Mouse (Mus musculus) stomach, postnatal 0 days (tissue): Measurements from ENCODE around the gene Nrbf2.

Source experiments
- CTCF ChIP-seq: IDR thresholded peaks from 2 replicates; pipeline ENCODE4 v1.5.1; 2016; ENCODE audit warnings: antibody characterized with exemption, low read depth, mild to moderate bottlenecking, moderate library complexity
- EP300 ChIP-seq: optimal IDR thresholded peaks from 2 replicates; pipeline ENCODE3; 2016; ENCODE audit warnings: antibody characterized with exemption

DNA sequence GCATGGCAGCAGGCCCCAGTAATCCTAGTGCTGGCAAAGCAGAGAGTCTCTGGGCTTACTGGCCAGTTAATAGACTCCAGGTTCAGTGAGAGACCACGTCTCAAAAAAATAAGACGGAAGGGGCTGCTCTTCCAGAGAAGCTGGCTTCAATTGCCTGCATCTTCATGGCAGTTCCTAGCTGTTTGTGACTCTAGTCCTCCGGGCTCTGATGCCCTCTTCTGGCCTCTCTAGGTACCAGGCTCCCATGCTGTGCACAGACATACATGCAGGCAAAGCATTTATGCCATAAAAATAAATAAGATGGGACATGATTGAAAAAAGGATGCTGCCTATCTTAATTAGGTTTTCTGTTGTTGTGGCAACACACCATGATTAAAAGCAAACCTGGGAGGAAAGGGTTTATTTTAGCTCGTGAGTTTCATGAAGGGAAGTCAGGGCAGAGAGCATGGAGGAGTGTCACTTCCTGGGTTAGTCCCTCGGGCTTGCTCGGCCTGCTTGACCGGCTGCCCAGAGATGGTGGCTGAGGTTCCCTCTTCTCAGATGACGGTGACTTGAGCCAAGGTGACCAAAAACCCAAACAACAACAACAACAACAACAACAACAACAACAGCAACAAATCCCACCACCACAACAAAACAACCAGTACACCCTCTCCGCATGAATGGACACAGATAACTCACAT is 26.3 kb upstream of the Nrbf2 start:
- TF ChIP-seq CTCF (peak; percentile 89), EP300 (no peak)
